In genomic region chr13:108449116-108450097, GRCm38 (mm10) we compare ENCODE assay signal across 9 mouse cellular contexts. TPM values are rescaled to one million over a fixed set of nuclear protein-coding genes. Genes with fewer than 3 reads are reported as not detected.
DNase-seq lines count a peak whose midpoint lies in the region; ATAC-seq lines count a peak whose summit lies in the region.
"Had no signal": no experiment of that assay in that cellular context is flagged by ENCODE, and none has a peak within 500 bp of the region (broad histone marks: within the 10 kb centered on the region; RNA-seq: fewer than 3 reads in every experiment).

Pde4d (plus strand) TSS chr13:108449948.

- ATAC-seq in megakaryocyte, adult 5-6 weeks (ENCODE audit: poor library complexity, severe bottlenecking) = no peak
- ATAC-seq in forebrain, embryonic 14.5 days = no peak
- peak; percentile 58; the same call in 1 of the 2 replicates for ATAC-seq in heart, embryonic 15.5 days (replicated peaks; ENCODE audit: insufficient number of reproducible peaks, insufficient read depth, low FRiP score, low read depth)
- no peak; the same call in 1 of the 2 replicates for ATAC-seq in liver, embryonic 15.5 days (ENCODE audit: insufficient read depth)
- ATAC-seq in stomach, embryonic 16.5 days (ENCODE audit: insufficient read depth, low FRiP score) = no peak
- no peak for ATAC-seq in CD4-positive, CD25-positive, alpha-beta regulatory T cell, adult 4 months
- ATAC-seq: Patski had no signal

- WGBS in forebrain, embryonic 14.5 days = 56% methylated on average over 10 of the region's 10 CpGs
- 16% methylated on average over 10 of the region's 10 CpGs for WGBS in heart, embryonic 15.5 days
- 8% methylated on average over 10 of the region's 10 CpGs for WGBS in liver, embryonic 15.5 days (ENCODE audit: insufficient replicate concordance)
- 12% methylated on average over 10 of the region's 10 CpGs for WGBS in stomach, embryonic 16.5 days

- H3K9me3 ChIP-seq in megakaryocyte, embryonic 14.5 days = no peaks in the 10 kb centered on the region
- H3K9me3 ChIP-seq in forebrain, embryonic 14.5 days (replicated peaks; ENCODE audit: control insufficient read depth, low read length) = no peaks in the 10 kb centered on the region
- no peaks in the 10 kb centered on the region for H3K9me3 ChIP-seq in heart, embryonic 15.5 days (replicated peaks)
- no peaks in the 10 kb centered on the region for H3K9me3 ChIP-seq in liver, embryonic 15.5 days (replicated peaks)
- H3K9me3 ChIP-seq in stomach, embryonic 16.5 days (replicated peaks; ENCODE audit: control insufficient read depth, low read length) = no peaks in the 10 kb centered on the region

- no peak within 1 kb of the TSS for H3K9ac ChIP-seq in forebrain, embryonic 14.5 days (ENCODE audit: low read length)
- H3K9ac ChIP-seq in heart, embryonic 15.5 days = no peak within 1 kb of the TSS; the same call in 1 of the 2 replicates
- no peak within 1 kb of the TSS for H3K9ac ChIP-seq in liver, embryonic 15.5 days
- H3K9ac ChIP-seq in stomach, embryonic 16.5 days (ENCODE audit: low read length) = no peak within 1 kb of the TSS

- peaks cover 7% of the 10 kb centered on the region for H3K27me3 ChIP-seq in megakaryocyte, embryonic 14.5 days (replicated peaks)
- no peaks in the 10 kb centered on the region for H3K27me3 ChIP-seq in forebrain, embryonic 14.5 days (replicated peaks; ENCODE audit: control insufficient read depth, insufficient read depth, low read length)
- no peaks in the 10 kb centered on the region for H3K27me3 ChIP-seq in heart, embryonic 15.5 days
- no peaks in the 10 kb centered on the region for H3K27me3 ChIP-seq in liver, embryonic 15.5 days
- no peaks in the 10 kb centered on the region for H3K27me3 ChIP-seq in stomach, embryonic 16.5 days (ENCODE audit: control insufficient read depth, insufficient read depth, low read length)
- H3K27me3 ChIP-seq: Patski had no signal

- no peak within 1 kb of the TSS for H3K27ac ChIP-seq in forebrain, embryonic 14.5 days (ENCODE audit: low read depth, low read length)
- peak within 1 kb of the TSS; percentile 82 for H3K27ac ChIP-seq in heart, embryonic 15.5 days
- H3K27ac ChIP-seq in liver, embryonic 15.5 days (replicated peaks) = no peak within 1 kb of the TSS
- H3K27ac ChIP-seq in stomach, embryonic 16.5 days (ENCODE audit: low read length) = peak within 1 kb of the TSS; percentile 49

- peak within 1 kb of the TSS; percentile 77 for H3K4me3 ChIP-seq in megakaryocyte, embryonic 14.5 days (replicated peaks)
- H3K4me3 ChIP-seq in forebrain, embryonic 14.5 days (ENCODE audit: low read depth, low read length) = no peak within 1 kb of the TSS
- H3K4me3 ChIP-seq in heart, embryonic 15.5 days = peak within 1 kb of the TSS; percentile 8; the same call in 1 of the 2 replicates
- H3K4me3 ChIP-seq in liver, embryonic 15.5 days (replicated peaks) = no peak within 1 kb of the TSS
- H3K4me3 ChIP-seq in stomach, embryonic 16.5 days (replicated peaks; ENCODE audit: low read length) = no peak within 1 kb of the TSS

- no peaks in the 10 kb centered on the region for H3K36me3 ChIP-seq in megakaryocyte, embryonic 14.5 days (replicated peaks; ENCODE audit: low read length)
- H3K36me3 ChIP-seq in forebrain, embryonic 14.5 days (ENCODE audit: control insufficient read depth, insufficient read depth, low read length) = no peaks in the 10 kb centered on the region
- H3K36me3 ChIP-seq in heart, embryonic 15.5 days = no peaks in the 10 kb centered on the region
- H3K36me3 ChIP-seq in liver, embryonic 15.5 days (replicated peaks) = no peaks in the 10 kb centered on the region
- no peaks in the 10 kb centered on the region for H3K36me3 ChIP-seq in stomach, embryonic 16.5 days (ENCODE audit: control insufficient read depth, insufficient read depth, low read length)

- peaks cover 35% of the 10 kb centered on the region for H3K4me1 ChIP-seq in megakaryocyte, embryonic 14.5 days
- H3K4me1 ChIP-seq in forebrain, embryonic 14.5 days (ENCODE audit: control insufficient read depth, insufficient read depth, low read length) = no peaks in the 10 kb centered on the region
- H3K4me1 ChIP-seq in heart, embryonic 15.5 days (replicated peaks) = peaks cover 26% of the 10 kb centered on the region
- peaks cover 4% of the 10 kb centered on the region; the same call in 1 of the 2 replicates for H3K4me1 ChIP-seq in liver, embryonic 15.5 days (replicated peaks)
- H3K4me1 ChIP-seq in stomach, embryonic 16.5 days (ENCODE audit: control insufficient read depth, insufficient read depth, low read length) = peaks cover 8% of the 10 kb centered on the region; the same call in 1 of the 2 replicates

- DNase-seq in forebrain, embryonic 14.5 days (ENCODE audit: low spot score) = no peak
- peak; percentile 20 for DNase-seq in kidney, postnatal 10 days

- H3K4me2 ChIP-seq in forebrain, embryonic 14.5 days (ENCODE audit: low read length) = no peak within 1 kb of the TSS
- H3K4me2 ChIP-seq in heart, embryonic 15.5 days = peak within 1 kb of the TSS; percentile 46
- peak within 1 kb of the TSS; percentile 18 for H3K4me2 ChIP-seq in liver, embryonic 15.5 days
- H3K4me2 ChIP-seq in stomach, embryonic 16.5 days (ENCODE audit: low read depth, low read length) = peak within 1 kb of the TSS; percentile 21; the same call in 1 of the 2 replicates

RNA-seq across cellular contexts. Expression of gene Pde4d, which starts in this region (rescaled TPM):
- polyA plus RNA-seq in megakaryocyte, embryonic 14.5 days (2012; ENCODE audit: insufficient read depth, low replicate concordance) = 2.8 and 7.2 TPM in 2 replicates
- 5.2 and 5.3 TPM in 2 replicates for total RNA-seq in megakaryocyte, adult 5-6 weeks (2015)
- 4.4 and 7.3 TPM in 2 replicates for total RNA-seq in megakaryocyte, adult 5-6 weeks (2017)
- polyA plus RNA-seq in forebrain, embryonic 14.5 days (2014; fragmentation: Nextera tagmentation; extraction: Ambion mirVana) = 13.7 and 17.2 TPM in 2 replicates
- polyA plus RNA-seq in heart, embryonic 15.5 days (2015; fragmentation: Nextera tagmentation; extraction: Ambion mirVana) = 23.8 and 25.7 TPM in 2 replicates
- 13.2 and 16.2 TPM in 2 replicates for polyA plus RNA-seq in liver, embryonic 15.5 days (2015; fragmentation: Nextera tagmentation; extraction: Ambion mirVana)
- 19.5 and 22.1 TPM in 2 replicates for polyA plus RNA-seq in stomach, embryonic 16.5 days (2015; fragmentation: Nextera tagmentation; extraction: Ambion mirVana)
- polyA plus RNA-seq in CD4-positive, CD25-positive, alpha-beta regulatory T cell, adult 4 months (2017; shearing (Covaris generic)) = 1 to 10 TPM; 5.5 to 7.3 TPM

Comparison
In these comparisons a context has a peak if more than half of its experiments do, and no peak if none do; other contexts are left out.
1. H3K4me3 ChIP-seq: peak in megakaryocyte, embryonic 14.5 days (single experiment) and heart, embryonic 15.5 days (single experiment); none in forebrain, embryonic 14.5 days (single experiment), liver, embryonic 15.5 days (single experiment) and stomach, embryonic 16.5 days (single experiment).
2. H3K27ac ChIP-seq: peak in heart, embryonic 15.5 days (single experiment) and stomach, embryonic 16.5 days (single experiment); none in forebrain, embryonic 14.5 days (single experiment) and liver, embryonic 15.5 days (single experiment).